Mouse (Mus musculus): Measurements from ENCODE around the gene Ubl3. TPM values are rescaled to one million over a fixed set of nuclear protein-coding genes. Genes with fewer than 3 reads are reported as not detected.
A peak's percentile ranks its signal among the peaks of the same experiment; 100 is the strongest.

The Ubl3 gene
- 68.1 and 69.7 TPM in 2 replicates for polyA plus RNA-seq (2015; fragmentation: Nextera tagmentation; extraction: Ambion mirVana)

DNA sequence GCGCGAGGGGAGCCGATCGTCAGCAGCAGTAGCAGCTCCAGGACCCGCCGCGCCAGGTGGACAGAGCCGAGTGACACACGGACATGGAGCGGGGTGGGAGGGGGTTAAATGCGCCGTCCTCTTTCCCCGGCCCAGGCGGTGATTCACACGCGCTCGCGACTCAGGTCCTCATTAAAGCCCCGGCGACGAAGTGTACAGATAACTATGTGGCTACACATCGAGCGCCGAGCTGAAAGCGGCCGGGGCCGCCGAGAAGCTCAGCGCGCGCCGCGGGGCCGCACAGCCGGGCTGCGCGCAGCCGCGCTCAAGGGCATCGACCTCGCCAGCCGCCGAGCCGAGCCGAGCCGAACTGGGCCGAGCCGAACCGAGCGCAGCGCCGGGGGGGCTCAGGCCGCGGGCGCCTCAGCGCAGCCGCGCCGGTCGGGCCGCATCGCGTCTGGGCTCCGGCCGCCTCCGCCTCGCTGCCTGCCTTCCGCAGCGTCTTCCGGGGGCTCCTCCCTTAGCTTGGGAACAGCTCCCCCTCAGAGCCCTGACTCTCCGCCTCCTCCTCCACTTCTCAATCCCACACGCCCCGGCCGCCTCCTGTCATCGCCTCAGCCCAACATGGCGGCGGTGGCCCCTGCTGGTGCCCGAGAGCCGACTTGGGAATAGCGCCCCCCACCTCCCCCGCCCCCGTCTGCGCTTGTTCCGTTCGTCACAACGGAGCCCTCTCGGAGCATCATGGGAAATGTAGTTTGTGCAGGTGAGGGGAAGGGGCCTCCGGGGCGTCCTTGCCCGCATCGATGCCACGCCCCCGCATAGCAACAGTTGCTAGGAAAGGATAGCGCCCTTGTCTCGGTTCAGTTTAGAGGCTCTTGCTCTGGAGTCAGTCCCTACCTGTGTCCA is at the start of gene Ubl3:
Gene Ubl3, minus strand, starts transcription at position 603 of the 885 bp plus-strand sequence.
- peak within 1 kb of the TSS; percentile 66 for H3K4me3 ChIP-seq
- peaks cover 18% of the 10 kb centered on the region for H3K27me3 ChIP-seq
- no peaks in the 10 kb centered on the region for H3K9me3 ChIP-seq
- H3K4me1 ChIP-seq: peaks cover 44% of the 10 kb centered on the region
- peak within 1 kb of the TSS; percentile 97 for H3K27ac ChIP-seq
- H3K36me3 ChIP-seq: no peaks in the 10 kb centered on the region
- H3K9ac ChIP-seq: peak within 1 kb of the TSS; percentile 86
- H3K4me2 ChIP-seq (replicated peaks): peak within 1 kb of the TSS; percentile 87
- under 1% methylated on average over 90 of the region's 95 CpGs for WGBS
- ATAC-seq (ENCODE audit: low FRiP score, low read depth): peak; percentile 93

DNA sequence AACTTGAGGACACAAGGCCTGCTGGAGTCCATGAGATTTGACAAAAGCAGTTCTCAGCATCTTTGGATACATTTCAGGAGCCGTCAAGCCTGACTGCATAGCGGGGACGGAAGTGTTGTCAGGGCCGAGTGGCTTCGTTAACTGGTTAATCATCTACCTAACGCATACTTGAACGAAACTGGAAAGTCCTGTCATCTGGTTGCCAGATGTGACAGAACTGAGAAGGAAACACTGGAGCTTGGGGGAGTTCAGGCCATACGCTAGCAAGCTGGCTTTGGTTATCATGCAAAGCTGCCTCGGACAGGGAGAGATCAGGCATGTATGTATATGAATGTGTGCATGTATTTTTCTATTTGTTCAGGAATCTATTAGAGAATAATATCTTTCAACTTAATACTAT is 45.8 kb upstream of the Ubl3 start:
- Histone ChIP-seq H3K27me3 (no peaks in the 10 kb centered on the region), H3K27ac (no peak overlapping the region; the same call in 1 of the 2 replicates), H3K9ac (no peak overlapping the region), H3K4me1 (peaks cover 16% of the 10 kb centered on the region; the same call in 1 of the 2 replicates), H3K4me3 (no peak overlapping the region), H3K4me2 (replicated peaks) (0 out of 2 replicates have a peak overlapping the region, but pooled peaks have one; percentile 7), H3K9me3 (no peaks in the 10 kb centered on the region), H3K36me3 (no peaks in the 10 kb centered on the region)
- 21% methylated on average over 9 of the region's 9 CpGs for WGBS
- ATAC-seq (ENCODE audit: low FRiP score, low read depth): peak; percentile 72; the same call in 1 of the 2 replicates

- Histone ChIP-seq H3K9ac (no peak overlapping the region), H3K27ac (no peak overlapping the region), H3K9me3 (no peaks in the 10 kb centered on the region), H3K36me3 (no peaks in the 10 kb centered on the region), H3K27me3 (no peaks in the 10 kb centered on the region), H3K4me2 (replicated peaks) (no peak overlapping the region), H3K4me3 (no peak overlapping the region), H3K4me1 (peaks cover 24% of the 10 kb centered on the region)
- 93% methylated on average over 15 of the region's 15 CpGs for WGBS
- no peak for ATAC-seq (ENCODE audit: low FRiP score, low read depth)
Measured at GRCm38 (mm10) chr5:148596086-148596753, 43.6 kb upstream of the Ubl3 start.

- no peak overlapping the region for H3K27ac ChIP-seq
Measured at GRCm38 (mm10) chr5:148595459-148595751, 42.8 kb upstream of the Ubl3 start.

GRCm38 (mm10) chr5:148594693-148595458 is 42.3 kb upstream of the Ubl3 start:
- H3K4me2 ChIP-seq (replicated peaks): no peak overlapping the region
- H3K27ac ChIP-seq: no peak overlapping the region
- H3K4me1 ChIP-seq: peaks cover 32% of the 10 kb centered on the region
- WGBS: 80% methylated on average over 3 of the region's 3 CpGs
- no peaks in the 10 kb centered on the region for H3K36me3 ChIP-seq
- no peak for ATAC-seq (ENCODE audit: low FRiP score, low read depth)
- no peak overlapping the region for H3K4me3 ChIP-seq
- H3K9ac ChIP-seq: no peak overlapping the region
- no peaks in the 10 kb centered on the region for H3K27me3 ChIP-seq
- H3K9me3 ChIP-seq: no peaks in the 10 kb centered on the region

More at GRCm38 (mm10) chr5:148595459-148595751, 42.8 kb upstream of the Ubl3 start:
- Histone ChIP-seq H3K27me3 (no peaks in the 10 kb centered on the region), H3K9ac (no peak overlapping the region), H3K4me3 (no peak overlapping the region), H3K36me3 (no peaks in the 10 kb centered on the region), H3K9me3 (no peaks in the 10 kb centered on the region), H3K4me1 (peaks cover 32% of the 10 kb centered on the region), H3K4me2 (replicated peaks) (no peak overlapping the region)
- ATAC-seq (ENCODE audit: low FRiP score, low read depth): no peak
- WGBS: 79% methylated on average over 1 of the region's 1 CpGs

DNA sequence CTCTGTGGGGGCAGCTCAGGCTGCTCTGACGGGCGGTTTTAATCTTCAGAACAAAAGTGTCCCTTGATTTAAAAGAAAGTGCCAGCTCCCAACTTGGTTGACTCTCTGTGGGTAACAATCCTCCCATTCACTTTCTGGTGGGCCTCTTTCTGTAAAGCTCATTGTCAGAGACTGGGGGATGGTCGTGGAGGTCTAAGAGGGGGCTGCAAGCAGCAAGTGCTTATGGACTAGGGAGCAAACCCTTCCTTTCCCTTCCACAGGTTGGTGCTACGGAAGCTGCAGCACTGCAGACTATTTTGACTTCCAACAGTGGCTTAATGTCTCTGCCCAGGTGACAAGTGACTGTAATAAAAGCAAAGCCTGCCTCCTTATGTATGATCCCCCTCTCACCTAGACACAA is 41.0 kb upstream of the Ubl3 start:
- no peak overlapping the region for H3K4me3 ChIP-seq
- no peak overlapping the region for H3K27ac ChIP-seq
- peaks cover 24% of the 10 kb centered on the region for H3K4me1 ChIP-seq
- ATAC-seq (ENCODE audit: low FRiP score, low read depth): no peak
- 57% methylated on average over 4 of the region's 4 CpGs for WGBS
- no peaks in the 10 kb centered on the region for H3K9me3 ChIP-seq
- no peak overlapping the region for H3K9ac ChIP-seq
- no peaks in the 10 kb centered on the region for H3K36me3 ChIP-seq
- H3K27me3 ChIP-seq: no peaks in the 10 kb centered on the region
- no peak overlapping the region for H3K4me2 ChIP-seq (replicated peaks)

DNA sequence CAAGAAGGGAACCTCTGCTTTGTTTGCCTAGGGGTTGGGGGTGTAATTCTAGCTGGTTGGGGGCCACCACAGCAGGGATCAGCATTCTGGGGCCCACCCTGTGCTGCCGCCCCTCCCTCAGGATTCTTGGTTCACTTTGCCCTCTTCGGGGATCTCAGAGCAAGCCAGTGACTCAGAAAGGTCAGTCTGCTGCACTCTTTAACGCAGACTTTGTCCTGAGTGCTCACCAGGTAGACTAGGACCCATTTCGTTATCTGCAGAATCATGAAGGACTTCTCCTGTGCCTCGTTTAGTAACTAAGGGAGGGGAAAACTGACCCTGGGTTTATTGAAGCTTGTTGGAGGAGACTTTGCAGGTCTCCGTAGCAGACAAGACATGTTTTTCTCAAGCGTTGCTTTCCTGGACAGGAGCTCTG is 38.9 kb upstream of the Ubl3 start:
- no peak overlapping the region for H3K27ac ChIP-seq
- H3K4me3 ChIP-seq: no peak overlapping the region
- H3K4me2 ChIP-seq (replicated peaks): 0 out of 2 replicates have a peak overlapping the region, but pooled peaks have one; percentile 16
- no peak for ATAC-seq (ENCODE audit: low FRiP score, low read depth)
- H3K36me3 ChIP-seq: no peaks in the 10 kb centered on the region
- no peaks in the 10 kb centered on the region for H3K27me3 ChIP-seq
- 46% methylated on average over 7 of the region's 7 CpGs for WGBS
- no peak overlapping the region for H3K9ac ChIP-seq
- H3K9me3 ChIP-seq: no peaks in the 10 kb centered on the region
- peaks cover 20% of the 10 kb centered on the region for H3K4me1 ChIP-seq

- peak overlapping the region; percentile 16; the same call in 1 of the 2 replicates for H3K4me2 ChIP-seq (replicated peaks)
- H3K9ac ChIP-seq: no peak overlapping the region
- no peaks in the 10 kb centered on the region for H3K27me3 ChIP-seq
- H3K4me1 ChIP-seq: peaks cover 20% of the 10 kb centered on the region
- no peaks in the 10 kb centered on the region for H3K9me3 ChIP-seq
- H3K4me3 ChIP-seq: no peak overlapping the region
- H3K36me3 ChIP-seq: no peaks in the 10 kb centered on the region
- no peak overlapping the region for H3K27ac ChIP-seq
- ATAC-seq (ENCODE audit: low FRiP score, low read depth): peak; percentile 81
- WGBS: 48% methylated on average over 19 of the region's 20 CpGs
Measured at GRCm38 (mm10) chr5:148590603-148591447, 38.2 kb upstream of the Ubl3 start.

GRCm38 (mm10) chr5:148588987-148589386 is 36.4 kb upstream of the Ubl3 start:
- Histone ChIP-seq H3K4me2 (replicated peaks) (no peak overlapping the region), H3K4me3 (no peak overlapping the region), H3K9ac (no peak overlapping the region), H3K36me3 (no peaks in the 10 kb centered on the region), H3K4me1 (peaks cover 20% of the 10 kb centered on the region), H3K27ac (no peak overlapping the region), H3K9me3 (no peaks in the 10 kb centered on the region), H3K27me3 (no peaks in the 10 kb centered on the region)
- WGBS: 77% methylated on average over 3 of the region's 3 CpGs
- ATAC-seq (ENCODE audit: low FRiP score, low read depth): no peak

DNA sequence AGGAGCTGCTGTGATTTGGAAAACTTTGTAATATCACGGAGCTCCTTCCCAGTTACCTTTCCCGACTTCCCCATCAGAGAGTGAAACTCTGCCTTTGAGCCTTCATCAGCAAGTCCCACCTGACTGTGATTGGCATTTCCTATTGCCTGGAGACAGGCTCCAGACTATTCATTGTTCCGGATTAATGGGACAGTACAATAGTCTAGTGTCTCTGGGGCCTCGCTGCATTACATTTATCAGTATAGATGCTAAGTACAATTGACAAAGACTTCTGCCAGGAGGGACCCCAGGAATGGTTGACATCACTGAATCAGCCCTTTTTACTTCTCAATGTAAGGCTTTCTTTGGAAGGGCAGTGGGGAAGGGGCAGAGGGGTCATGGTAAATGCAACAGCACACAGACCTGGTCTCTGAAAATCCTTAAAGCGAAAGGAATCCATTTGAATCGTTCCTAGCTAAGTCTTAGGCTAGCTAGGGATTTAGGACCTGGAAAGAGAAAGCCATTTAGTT is 35.6 kb upstream of the Ubl3 start:
- H3K4me3 ChIP-seq: no peak overlapping the region
- H3K9me3 ChIP-seq: no peaks in the 10 kb centered on the region
- no peak overlapping the region for H3K4me2 ChIP-seq (replicated peaks)
- H3K9ac ChIP-seq: no peak overlapping the region
- 82% methylated on average over 6 of the region's 6 CpGs for WGBS
- no peak for ATAC-seq (ENCODE audit: low FRiP score, low read depth)
- no peaks in the 10 kb centered on the region for H3K36me3 ChIP-seq
- H3K27me3 ChIP-seq: no peaks in the 10 kb centered on the region
- H3K27ac ChIP-seq: no peak overlapping the region
- H3K4me1 ChIP-seq: peaks cover 15% of the 10 kb centered on the region

GRCm38 (mm10) chr5:148580388-148580985 is 27.9 kb upstream of the Ubl3 start:
- 93% methylated on average over 13 of the region's 13 CpGs for WGBS
- H3K36me3 ChIP-seq: no peaks in the 10 kb centered on the region
- H3K4me3 ChIP-seq: no peak overlapping the region
- ATAC-seq (ENCODE audit: low FRiP score, low read depth): no peak
- no peak overlapping the region for H3K9ac ChIP-seq
- H3K9me3 ChIP-seq: peaks cover 3% of the 10 kb centered on the region; the same call in 1 of the 2 replicates
- no peaks in the 10 kb centered on the region for H3K27me3 ChIP-seq
- H3K27ac ChIP-seq: no peak overlapping the region
- peaks cover 7% of the 10 kb centered on the region; the same call in 1 of the 2 replicates for H3K4me1 ChIP-seq
- H3K4me2 ChIP-seq (replicated peaks): no peak overlapping the region

Data from limb, embryonic 13.5 days (tissue).